Mouse (Mus musculus): ENCODE data around the gene Sept10. TPM values are rescaled to one million over a fixed set of nuclear protein-coding genes. Genes with fewer than 3 reads are reported as not detected.

Sept10 gene
- total and polyA plus RNA-seq, 2 experiments from 2014 or later = 13.6 to 18.3 TPM

DNA sequence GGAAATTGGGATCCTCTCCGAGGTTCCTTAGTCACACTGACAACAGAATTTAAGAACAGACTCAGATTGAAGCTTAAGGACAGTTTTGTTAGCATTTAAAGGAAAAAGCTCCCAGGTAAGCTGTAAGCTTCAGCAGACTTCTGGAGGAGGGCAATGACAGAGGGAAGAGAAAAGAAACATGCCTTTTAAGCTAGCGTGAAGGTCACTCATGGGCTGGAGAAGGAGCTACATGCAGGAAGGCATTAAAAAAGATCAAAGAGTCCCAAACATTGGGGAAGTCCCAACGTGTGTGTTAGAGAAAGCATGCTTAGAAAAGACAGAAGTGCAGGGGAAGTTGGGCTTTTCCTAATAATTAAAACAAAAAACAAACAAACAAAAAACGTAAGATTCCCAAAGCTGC is 14.2 kb upstream of the Sept10 start:
- Histone ChIP-seq H3K4me1 (ENCODE audit: insufficient read depth, low read length) (no peaks in the 10 kb centered on the region), H3K27ac (no peak overlapping the region), H3K9me3 (ENCODE audit: low read length) (no peaks in the 10 kb centered on the region), H3K36me3 (ENCODE audit: insufficient read depth, low read length) (no peaks in the 10 kb centered on the region), H3K9ac (replicated peaks; ENCODE audit: low read length) (no peak overlapping the region), H3K27me3 (ENCODE audit: insufficient read depth, low read length) (no peaks in the 10 kb centered on the region; the same call in 1 of the 2 replicates), H3K4me3 (ENCODE audit: low read length) (no peak overlapping the region), H3K4me2 (ENCODE audit: low read depth, low read length) (no peak overlapping the region)
- WGBS = 68% methylated on average over 4 of the region's 4 CpGs
- ATAC-seq (no peak), DNase-seq (ENCODE audit: low spot score) (no peak)
- TF ChIP-seq CTCF (IDR thresholded peaks at IDR 0.05; ENCODE audit: low read depth) = no peak

DNA sequence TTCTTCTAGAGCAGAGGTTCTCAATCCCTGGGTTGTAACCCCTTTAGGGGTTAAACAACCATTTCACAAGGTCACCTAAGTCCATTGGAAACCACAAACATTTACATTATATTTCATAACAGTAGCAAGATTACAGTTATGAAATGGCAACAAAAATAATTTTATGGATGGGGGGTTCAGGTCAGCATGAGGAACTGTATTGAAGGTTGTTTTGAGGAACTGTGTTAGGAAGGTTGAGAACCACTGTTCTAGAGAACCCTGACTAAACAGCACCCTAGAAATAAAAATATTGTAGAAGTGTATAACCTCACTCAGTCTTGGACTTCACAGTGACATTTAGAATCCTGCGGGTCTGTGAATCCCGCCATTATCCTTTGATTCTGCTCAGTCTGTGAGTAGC is 13.6 kb upstream of the Sept10 start:
- no peak overlapping the region for H3K4me3 ChIP-seq (ENCODE audit: low read length)

DNA sequence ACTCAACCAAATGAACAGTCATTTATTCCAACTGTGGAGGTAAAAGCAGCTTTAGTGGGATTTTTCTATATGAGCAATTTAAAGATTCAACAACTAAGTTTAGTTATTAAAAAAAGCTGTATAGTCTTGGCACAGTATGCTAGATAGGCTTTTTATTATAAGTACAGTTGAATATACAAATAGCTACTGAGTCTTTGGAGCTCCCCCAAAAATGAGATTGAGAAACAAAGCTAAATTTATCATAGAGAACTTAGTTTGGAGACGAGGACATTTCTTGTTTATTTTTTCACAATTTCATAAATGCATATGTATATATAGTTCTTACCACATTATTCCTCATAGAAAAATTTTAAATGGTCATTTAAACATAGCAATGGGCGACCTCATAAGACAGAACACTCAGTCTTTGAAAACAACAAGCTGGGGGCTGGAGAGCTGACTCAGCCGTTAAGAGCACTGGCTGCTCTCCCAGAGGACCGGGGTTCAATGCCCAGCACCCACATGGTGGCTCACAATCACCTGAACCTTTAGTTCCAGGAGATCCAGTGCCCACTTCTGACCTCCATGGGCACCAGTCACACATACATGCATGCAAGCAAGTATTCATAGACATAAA is 7.7 kb upstream of the Sept10 start:
- no peaks in the 10 kb centered on the region for H3K36me3 ChIP-seq (ENCODE audit: insufficient read depth, low read length)
- WGBS = 81% methylated on average over 4 of the region's 4 CpGs
- ATAC-seq (no peak), DNase-seq (ENCODE audit: low spot score) (no peak)
- no peak for TF ChIP-seq CTCF (IDR thresholded peaks at IDR 0.05; ENCODE audit: low read depth)
- H3K4me2 ChIP-seq (ENCODE audit: low read depth, low read length) = no peak overlapping the region
- no peaks in the 10 kb centered on the region for H3K9me3 ChIP-seq (ENCODE audit: low read length)
- H3K27me3 ChIP-seq (ENCODE audit: insufficient read depth, low read length) = no peaks in the 10 kb centered on the region; the same call in 1 of the 2 replicates
- no peak overlapping the region for H3K9ac ChIP-seq (replicated peaks; ENCODE audit: low read length)
- no peak overlapping the region for H3K27ac ChIP-seq
- H3K4me3 ChIP-seq (ENCODE audit: low read length) = no peak overlapping the region
- H3K4me1 ChIP-seq (ENCODE audit: insufficient read depth, low read length) = peaks cover 6% of the 10 kb centered on the region; the same call in 1 of the 2 replicates

More for the DNA sequence above, 13.6 kb upstream of the Sept10 start:
- Histone ChIP-seq H3K4me1 (ENCODE audit: insufficient read depth, low read length) (no peaks in the 10 kb centered on the region), H3K27me3 (ENCODE audit: insufficient read depth, low read length) (no peaks in the 10 kb centered on the region; the same call in 1 of the 2 replicates), H3K4me2 (ENCODE audit: low read depth, low read length) (no peak overlapping the region), H3K9ac (replicated peaks; ENCODE audit: low read length) (no peak overlapping the region), H3K27ac (no peak overlapping the region), H3K9me3 (ENCODE audit: low read length) (no peaks in the 10 kb centered on the region), H3K36me3 (ENCODE audit: insufficient read depth, low read length) (no peaks in the 10 kb centered on the region)
- DNase-seq (ENCODE audit: low spot score) (no peak), ATAC-seq (no peak)
- no peak for TF ChIP-seq CTCF (IDR thresholded peaks at IDR 0.05; ENCODE audit: low read depth)
- 85% methylated on average over 2 of the region's 2 CpGs for WGBS

DNA sequence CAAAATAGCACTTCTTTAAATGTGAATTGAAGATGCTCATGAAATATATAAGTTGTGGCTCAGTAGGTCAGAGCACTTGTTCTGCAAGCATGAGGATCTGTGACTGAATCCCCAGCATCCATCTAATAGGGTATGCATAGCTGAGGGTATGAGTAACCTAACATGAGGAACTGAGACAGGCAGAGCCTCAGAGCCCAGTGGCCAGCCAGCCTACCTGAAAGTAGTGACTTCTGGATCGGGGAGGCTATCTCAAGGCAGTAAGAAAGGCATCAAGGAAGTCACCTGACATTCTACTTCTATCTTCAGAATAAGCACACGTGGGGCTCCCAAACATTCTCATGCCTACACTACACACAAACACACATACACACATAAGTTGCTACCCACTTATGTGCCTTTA is 3.5 kb upstream of the Sept10 start:
- Histone ChIP-seq H3K27me3 (ENCODE audit: insufficient read depth, low read length) (no peaks in the 10 kb centered on the region), H3K9me3 (ENCODE audit: low read length) (no peaks in the 10 kb centered on the region), H3K27ac (no peak overlapping the region), H3K9ac (replicated peaks; ENCODE audit: low read length) (no peak overlapping the region), H3K4me2 (ENCODE audit: low read depth, low read length) (peak overlapping the region; percentile 31), H3K36me3 (ENCODE audit: insufficient read depth, low read length) (no peaks in the 10 kb centered on the region), H3K4me3 (ENCODE audit: low read length) (no peak overlapping the region), H3K4me1 (ENCODE audit: insufficient read depth, low read length) (peaks cover 14% of the 10 kb centered on the region)
- 95% methylated on average over 2 of the region's 2 CpGs for WGBS
- no peak for TF ChIP-seq CTCF (IDR thresholded peaks at IDR 0.05; ENCODE audit: low read depth)
- DNase-seq (ENCODE audit: low spot score) (no peak), ATAC-seq (no peak)

DNA sequence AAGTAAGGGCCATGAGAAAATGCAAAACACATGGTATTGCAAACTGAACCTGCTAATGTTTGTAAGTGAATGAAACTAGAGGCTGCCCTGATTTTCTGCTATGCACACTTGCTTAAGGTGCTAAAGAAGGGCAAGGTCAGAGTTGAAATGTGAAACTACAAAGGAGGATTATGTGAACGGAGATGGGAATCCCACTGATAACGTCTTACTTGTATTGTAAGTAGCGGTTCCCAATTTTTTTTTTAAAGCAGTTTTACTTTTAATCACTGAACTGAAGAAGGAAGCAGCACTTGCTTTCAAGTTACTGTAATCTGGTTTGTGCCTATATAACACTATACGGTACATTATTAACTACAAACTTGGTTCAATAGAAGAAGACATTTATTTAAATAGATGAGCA is 2.2 kb upstream of the Sept10 start:
- ATAC-seq (no peak), DNase-seq (ENCODE audit: low spot score) (no peak)
- peak overlapping the region; percentile 88 for H3K4me2 ChIP-seq (ENCODE audit: low read depth, low read length)
- H3K4me3 ChIP-seq (ENCODE audit: low read length) = peak overlapping the region; percentile 95; the same call in 1 of the 2 replicates
- H3K4me1 ChIP-seq (ENCODE audit: insufficient read depth, low read length) = peaks cover 14% of the 10 kb centered on the region
- H3K27me3 ChIP-seq (ENCODE audit: insufficient read depth, low read length) = no peaks in the 10 kb centered on the region
- TF ChIP-seq CTCF (IDR thresholded peaks at IDR 0.05; ENCODE audit: low read depth) = no peak
- 69% methylated on average over 4 of the region's 4 CpGs for WGBS
- no peaks in the 10 kb centered on the region for H3K9me3 ChIP-seq (ENCODE audit: low read length)
- no peak overlapping the region for H3K27ac ChIP-seq
- H3K9ac ChIP-seq (replicated peaks; ENCODE audit: low read length) = no peak overlapping the region; the same call in 1 of the 2 replicates
- no peaks in the 10 kb centered on the region for H3K36me3 ChIP-seq (ENCODE audit: insufficient read depth, low read length)

DNA sequence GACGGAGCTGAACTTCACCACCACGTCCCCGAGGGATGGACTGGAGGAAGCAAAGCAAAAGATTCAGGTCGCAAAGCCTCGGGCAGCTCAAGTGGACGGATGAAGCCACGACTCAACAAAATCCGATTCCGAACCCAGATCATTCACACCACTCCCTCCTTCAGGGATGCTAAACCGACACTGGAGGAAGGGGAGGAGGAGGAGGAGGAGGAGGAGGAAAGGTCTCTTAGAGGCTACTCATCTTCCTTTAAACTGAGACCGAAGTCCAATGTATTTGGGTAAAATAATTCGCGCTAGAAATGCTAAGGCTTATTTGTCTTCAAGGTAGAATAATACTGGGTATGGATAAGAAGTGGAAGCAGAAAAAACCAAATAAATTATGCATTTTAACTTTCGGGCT is 1.7 kb upstream of the Sept10 start:
- DNase-seq (ENCODE audit: low spot score) = no peak
- H3K27me3 ChIP-seq (ENCODE audit: insufficient read depth, low read length) = no peaks in the 10 kb centered on the region
- H3K9me3 ChIP-seq (ENCODE audit: low read length) = no peaks in the 10 kb centered on the region
- WGBS = 40% methylated on average over 14 of the region's 14 CpGs
- peak overlapping the region; percentile 85 for H3K9ac ChIP-seq (replicated peaks; ENCODE audit: low read length)
- no peak for TF ChIP-seq CTCF (IDR thresholded peaks at IDR 0.05; ENCODE audit: low read depth)
- no peak overlapping the region for H3K27ac ChIP-seq
- peak overlapping the region; percentile 88 for H3K4me2 ChIP-seq (ENCODE audit: low read depth, low read length)
- peaks cover 14% of the 10 kb centered on the region for H3K4me1 ChIP-seq (ENCODE audit: insufficient read depth, low read length)
- no peak for ATAC-seq
- no peaks in the 10 kb centered on the region for H3K36me3 ChIP-seq (ENCODE audit: insufficient read depth, low read length)
- H3K4me3 ChIP-seq (ENCODE audit: low read length) = peak overlapping the region; percentile 95

Data from hindbrain, postnatal 0 days (tissue).